Mouse (Mus musculus) adrenal gland, postnatal 4 days (tissue): Measurements from ENCODE around the gene Tkt. TPM values are rescaled to one million over a fixed set of nuclear protein-coding genes. Genes with fewer than 3 reads are reported as not detected.
"Not testable (repeated sequence)": the region's sequence is repeated elsewhere in the genome, so short reads cannot be mapped to it uniquely, and the experiment has no call there.

ENCODE experiments used
- DNase-seq, 2 experiments: peaks; one replicate each; pipeline ENCODE4 v3.0.0; 2021 to 2022; ENCODE audit warnings: low spot score in 2 of 2, mixed read lengths in 2 of 2
- long read RNA-seq, 2 experiments: library from polyadenylated mRNA; stranded (forward); transcript quantifications; one replicate each; pipeline ENCODE4 v2.0.0; 2021
- total RNA-seq, 2 experiments: library from RNA; stranded (reverse); gene quantifications; 2 replicates each; pipeline ENCODE4 v1.2.3; 2021

The Tkt gene
- 100 to 1,000 TPM; 399 to 408 TPM for total RNA-seq
- long read RNA-seq, experiment 1, transcript Tkt-201 (14 exons, 3,223 nt): major isoform, 71 of 86 reads
- long read RNA-seq, experiment 1, partial matches to known transcripts: 10 of 86 reads
- long read RNA-seq, experiment 1, other reads (novel, unspliced or antisense): 1 of 86 reads
- long read RNA-seq, experiment 2, transcript Tkt-208 (8 exons, 1,401 nt): minor isoform, 22 of 613 reads
- long read RNA-seq, experiment 2, transcript Tkt-201 (14 exons, 3,223 nt): major isoform, 508 of 613 reads
- long read RNA-seq, experiment 2, partial matches to known transcripts: 62 of 613 reads
- long read RNA-seq, experiment 2, other reads (novel, unspliced or antisense): 21 of 613 reads

DNA sequence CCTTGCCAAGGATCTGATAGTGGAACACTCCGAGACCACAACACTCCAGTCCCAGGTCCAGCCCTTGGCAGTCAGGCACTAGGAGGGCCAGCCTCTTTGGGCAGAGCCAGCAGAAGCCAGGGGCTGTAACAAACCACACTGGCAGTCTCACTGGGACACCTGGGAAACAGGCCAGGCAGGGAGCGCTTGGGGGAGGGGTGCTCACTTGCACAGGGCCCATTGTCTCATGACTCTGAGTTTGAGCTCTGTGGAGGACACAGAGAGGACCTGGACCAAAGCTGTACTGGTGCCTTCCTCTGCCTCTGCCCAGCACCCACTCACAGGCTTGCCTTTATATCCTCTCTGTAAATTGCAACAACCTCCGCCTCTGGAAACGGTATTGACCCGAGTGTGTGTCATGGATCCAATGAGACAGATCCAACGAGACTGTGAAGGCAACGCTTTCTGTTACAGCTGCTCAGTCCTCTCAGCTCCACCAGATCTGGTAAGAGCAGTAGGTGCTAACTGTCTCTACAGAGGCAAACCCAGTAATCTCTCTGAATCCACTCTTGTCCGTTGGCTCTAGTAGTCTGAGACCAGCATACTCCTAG, at the start of gene Tkt:
TSS of gene Tkt (plus strand) at position 229 of the 590 bp plus-strand sequence.
- peak in 1 of 2 experiments; percentile 53 for DNase-seq

DNA sequence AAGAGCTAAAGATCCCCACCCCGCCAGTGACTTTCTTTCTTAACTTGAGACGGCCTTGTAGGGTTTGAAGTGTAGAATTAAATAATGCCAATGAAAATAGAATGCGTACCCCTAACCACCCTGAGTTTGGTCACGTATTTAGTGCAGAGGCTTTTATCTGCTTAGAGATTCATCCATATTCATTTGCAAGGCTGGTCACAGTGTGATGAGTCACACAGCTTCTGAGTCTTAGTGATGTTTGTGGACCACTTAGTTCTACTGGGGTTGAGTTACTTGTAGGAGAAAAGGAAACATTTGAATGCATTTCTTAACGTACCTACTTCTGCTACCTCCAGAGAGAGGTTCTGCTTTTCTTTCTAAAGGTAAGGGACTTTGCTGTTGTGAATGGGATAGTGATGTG, 43.2 kb upstream of the Tkt start:
- no peak for DNase-seq

DNA sequence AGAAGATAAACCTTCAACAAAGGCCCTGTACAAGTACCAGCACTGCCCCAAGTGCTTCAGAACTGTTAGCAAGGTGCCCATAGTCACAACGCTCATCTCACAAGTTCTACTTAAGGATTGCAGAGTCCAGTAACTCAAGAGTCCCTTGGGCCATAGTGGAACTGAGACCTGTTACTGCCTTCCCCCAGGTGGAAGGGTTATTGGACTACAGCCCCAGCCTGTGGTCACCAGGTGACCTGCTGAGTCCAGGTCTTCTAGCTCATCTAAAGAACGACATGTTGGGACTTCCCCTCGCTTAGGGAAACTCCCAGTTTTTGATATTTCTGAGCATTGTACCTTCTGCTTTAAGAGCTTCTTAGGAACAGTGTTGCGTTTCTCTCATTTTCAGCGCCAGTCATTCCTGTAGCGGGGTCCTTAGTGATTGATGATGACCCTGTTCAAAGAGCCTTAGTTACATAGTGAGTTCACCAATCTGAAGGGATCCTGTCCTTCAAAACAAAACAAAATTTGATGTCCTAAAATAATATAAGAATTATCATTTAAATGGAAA, 37.9 kb upstream of the Tkt start:
- DNase-seq: no peak

DNA sequence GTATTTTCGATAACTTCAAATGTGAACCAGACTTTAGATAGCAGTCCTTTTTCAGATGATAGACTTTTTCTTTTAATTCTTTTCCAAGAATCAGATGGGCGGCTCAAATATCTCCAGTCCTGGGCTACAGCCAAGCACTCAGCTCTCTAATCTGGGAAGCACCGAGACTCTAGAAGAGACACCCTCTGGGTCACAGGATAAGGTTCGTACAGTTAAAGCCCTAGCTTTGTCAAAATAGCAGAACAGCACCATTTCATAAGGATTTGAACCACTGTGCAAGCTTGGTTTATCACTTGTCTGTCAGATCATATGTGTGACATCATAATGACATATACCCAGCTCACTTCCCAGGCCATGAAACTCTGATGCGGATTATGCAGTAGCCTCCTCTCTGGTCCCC, 35.3 kb upstream of the Tkt start:
- DNase-seq: no peak

DNA sequence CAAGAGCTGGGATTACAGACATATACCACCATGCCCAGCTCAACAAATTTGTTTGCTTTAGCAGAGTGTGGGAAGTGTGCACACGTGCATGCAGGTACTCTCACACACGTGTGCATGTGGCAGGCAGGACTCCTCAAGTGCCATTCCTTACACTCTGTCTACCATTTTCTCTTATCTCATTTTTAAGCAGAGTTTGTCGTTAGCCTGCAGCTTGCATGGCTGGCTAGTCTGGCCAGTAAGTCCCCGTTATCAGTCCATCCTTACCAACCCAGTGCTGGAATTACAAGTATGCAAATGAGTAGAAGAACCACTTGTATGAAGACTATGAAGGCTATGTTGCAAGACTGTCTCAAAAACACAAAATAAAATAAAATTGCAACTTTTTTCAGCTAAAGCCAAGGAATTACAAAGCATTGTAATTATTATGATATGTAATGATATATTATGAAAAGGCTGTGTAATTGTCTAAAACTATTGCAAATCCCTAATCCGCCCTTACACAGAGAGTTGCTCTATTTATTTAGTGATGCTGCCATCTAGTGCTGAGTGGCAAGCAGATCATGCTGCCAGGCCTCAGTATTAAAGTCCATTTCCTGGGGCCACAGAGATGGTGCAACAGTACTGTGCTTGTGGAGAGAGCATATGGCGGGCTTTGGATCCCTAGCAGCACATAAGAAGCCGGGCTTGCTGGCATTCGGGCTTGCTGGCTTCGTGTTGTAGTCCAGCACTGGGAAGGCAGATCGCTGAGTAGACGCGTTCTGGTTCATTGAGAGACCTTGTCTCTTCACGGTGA, 32.0 kb upstream of the Tkt start:
- no peak for DNase-seq

DNA sequence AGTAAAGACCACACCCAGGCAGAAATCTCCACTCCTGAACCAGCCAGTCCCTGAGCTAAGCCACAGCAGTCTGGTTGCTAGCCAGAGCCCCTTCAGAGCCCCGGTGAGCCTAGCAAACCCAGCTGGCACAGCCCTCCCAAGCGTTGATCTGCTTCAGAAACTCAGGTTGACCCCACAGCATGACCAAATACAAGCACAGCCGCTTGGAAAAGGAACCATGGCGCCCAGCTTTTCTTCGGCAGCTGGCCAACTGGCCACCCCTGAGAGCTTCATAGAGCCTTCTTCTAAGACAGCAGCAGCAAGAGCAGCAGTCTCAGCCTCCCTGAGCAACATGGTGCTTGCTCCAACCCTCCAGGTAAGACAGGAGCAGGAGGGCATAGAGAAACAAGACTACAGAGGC, 28.8 kb upstream of the Tkt start:
- DNase-seq: no peak

DNA sequence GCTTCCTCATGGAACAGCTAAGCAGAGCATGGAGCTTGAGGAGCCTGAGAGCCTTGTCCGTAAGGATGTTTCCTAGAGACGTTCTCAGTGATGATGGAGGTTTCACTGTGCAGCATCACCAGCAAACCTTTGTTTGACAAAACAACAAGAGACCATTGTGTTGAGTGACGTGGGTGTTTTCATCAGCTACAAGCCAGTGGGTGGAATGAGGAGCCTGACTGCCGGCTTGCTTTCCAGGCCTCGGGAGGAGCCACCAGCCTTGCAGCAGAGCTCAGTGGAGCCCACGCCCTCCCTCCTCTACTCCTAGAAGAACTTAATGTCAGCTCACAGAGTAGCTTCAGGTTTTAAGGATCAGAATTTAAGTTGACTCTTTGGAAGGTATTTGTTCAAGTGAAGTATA, 24.8 kb upstream of the Tkt start:
- DNase-seq: no peak

DNA sequence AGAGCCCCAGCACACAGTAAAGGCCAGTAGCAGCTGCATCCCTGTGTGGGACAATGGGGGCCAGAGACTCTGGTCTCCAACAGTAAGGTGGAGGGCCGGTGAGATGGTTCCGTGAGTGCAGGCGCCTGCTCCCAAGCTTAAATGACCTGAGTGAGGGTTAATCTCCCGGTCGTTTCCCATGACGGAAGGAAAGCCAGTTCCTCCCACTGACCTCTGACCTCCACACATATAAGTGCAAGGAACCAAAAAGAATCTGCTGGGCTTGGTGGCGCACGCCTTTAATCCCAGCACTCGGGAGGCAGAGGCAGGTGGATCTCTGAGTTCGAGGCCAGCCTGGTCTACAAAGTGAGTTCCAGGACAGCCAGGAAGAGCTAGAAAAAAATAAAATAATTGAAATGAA, 19.8 kb upstream of the Tkt start:
- no peak for DNase-seq

DNA sequence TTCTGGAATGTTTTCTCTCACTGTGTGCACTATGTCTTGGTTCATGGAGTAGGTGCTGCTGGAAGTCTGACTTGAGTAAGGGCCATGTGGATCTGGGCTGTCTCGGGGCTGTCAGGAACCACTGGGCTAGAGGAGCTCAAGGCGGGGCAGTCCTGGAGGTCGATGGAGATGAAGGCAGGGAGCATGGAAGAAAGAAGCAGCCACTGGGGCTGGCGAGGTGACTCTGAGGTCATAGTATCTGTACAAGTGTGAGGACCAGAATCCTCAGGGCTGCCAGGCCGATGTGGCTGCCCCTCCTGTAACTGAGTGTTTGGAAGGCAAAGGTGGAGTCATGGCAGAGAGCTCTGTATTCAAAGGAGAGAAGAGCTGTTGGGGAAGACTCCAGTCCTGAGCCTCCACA, 19.2 kb upstream of the Tkt start:
- no peak for DNase-seq

DNA sequence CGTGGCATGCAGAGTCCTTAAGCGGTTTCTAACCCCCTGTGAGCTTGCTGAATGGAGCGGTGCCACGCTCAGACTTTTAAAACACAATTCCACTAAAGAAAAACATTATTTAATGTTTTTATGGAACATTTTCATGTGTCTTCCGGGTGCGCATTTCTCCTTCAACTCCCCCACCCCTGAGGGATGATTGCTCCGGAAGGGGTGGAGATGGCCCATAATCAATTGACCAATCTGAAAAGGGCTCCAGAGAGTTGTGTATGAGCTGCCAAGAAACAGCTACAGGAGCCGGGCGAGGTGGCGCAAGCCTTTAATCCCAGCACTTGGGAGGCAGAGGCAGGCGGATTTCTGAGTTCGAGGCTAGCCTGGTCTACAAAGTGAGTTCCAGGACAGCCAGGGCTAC, 18.7 kb upstream of the Tkt start:
- DNase-seq: no peak

DNA sequence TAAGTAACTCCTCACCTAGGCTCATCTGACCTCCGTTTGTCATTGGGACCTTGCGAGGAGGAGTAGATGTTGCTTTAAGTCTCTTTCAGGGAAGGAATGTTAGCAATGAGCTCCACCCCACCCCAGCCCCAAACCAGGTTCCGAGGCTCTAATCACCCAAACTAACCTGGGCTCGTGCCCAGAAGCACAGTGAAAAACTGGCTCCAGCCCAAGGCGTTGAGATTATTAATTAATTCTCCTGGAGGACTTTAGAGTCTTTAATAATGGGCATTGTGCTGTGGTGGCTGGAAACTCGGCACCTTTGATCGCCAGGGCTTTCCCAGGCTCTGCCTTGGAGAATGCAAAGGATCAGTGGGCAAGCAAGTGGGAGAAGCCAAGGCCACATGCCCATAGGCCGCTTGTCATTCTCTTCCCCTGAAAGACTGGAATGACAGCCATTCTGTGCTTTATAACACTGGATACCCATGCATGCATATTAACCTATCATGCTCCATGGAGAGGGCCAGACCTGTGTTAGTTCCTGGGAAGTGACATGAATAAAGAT, 17.4 kb upstream of the Tkt start:
- DNase-seq: no peak

DNA sequence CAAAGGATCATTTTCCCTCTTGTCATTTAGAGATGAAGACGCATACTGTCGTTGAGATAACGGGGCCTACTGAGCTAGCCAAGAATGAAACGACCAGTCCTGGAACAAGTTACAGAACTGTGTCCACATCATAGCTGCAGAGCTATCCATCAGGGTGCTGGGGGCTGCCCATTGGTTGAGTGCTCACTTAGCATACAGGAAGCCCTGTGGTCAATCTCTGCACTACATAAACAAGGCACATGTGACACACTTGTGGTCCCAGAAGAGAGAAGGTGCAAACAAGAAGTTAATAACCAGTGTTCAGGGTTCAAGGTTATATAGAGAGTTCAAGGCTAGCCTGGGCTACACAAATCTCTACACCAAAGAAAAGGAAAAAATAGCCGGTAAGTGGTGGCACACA, 16.7 kb upstream of the Tkt start:
- no peak for DNase-seq

DNA sequence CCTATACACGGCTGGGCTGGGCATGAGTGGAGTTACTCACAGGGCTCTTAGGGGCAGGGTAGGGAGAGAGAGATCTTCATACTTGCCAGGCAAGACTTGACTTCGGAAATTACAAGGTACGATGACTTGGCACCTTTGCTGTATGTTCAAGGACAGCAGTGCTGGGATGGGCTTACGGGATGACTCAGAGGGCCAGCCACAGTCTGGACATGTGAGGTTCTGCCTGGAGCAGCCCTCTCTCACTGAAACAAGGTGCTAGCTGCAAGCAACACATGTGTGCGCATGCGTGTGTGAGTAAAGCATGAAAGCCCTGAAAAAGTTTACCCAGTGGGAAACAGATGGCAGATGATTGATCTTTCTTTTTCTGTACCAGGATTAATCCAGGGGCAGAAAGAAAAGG, 16.3 kb upstream of the Tkt start:
- no peak for DNase-seq

DNA sequence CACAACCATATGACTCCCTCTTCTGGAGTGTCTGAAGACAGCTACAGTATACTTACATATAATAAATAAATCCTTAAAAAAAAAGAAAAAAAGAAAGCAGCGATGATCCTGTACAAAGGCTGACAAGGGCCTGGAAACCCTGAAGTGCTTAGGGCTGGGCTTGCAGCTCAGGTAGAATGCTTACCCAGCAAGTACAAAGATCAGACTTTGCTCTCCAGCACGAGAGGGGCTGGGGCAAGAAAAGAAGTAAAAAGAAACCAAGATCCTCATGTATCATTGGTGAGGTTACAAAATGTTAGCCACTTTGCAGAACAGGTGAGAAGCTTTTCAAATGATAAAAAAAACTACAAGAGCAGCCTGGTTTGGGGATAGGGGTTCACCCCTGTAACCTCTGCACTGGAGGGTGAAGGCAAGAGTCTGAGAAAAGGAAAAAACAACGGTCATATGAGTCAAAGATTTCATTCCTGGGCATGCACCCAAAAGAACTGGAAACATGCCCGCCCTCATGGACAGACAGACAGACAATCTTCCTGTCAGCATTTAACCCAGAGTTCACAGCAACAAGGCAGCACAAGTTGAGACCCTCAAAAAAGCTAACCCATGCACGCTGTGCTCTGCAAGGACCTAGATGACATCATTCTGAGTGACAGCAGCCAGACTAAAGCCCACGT, 14.2 kb upstream of the Tkt start:
- DNase-seq: no peak

DNA sequence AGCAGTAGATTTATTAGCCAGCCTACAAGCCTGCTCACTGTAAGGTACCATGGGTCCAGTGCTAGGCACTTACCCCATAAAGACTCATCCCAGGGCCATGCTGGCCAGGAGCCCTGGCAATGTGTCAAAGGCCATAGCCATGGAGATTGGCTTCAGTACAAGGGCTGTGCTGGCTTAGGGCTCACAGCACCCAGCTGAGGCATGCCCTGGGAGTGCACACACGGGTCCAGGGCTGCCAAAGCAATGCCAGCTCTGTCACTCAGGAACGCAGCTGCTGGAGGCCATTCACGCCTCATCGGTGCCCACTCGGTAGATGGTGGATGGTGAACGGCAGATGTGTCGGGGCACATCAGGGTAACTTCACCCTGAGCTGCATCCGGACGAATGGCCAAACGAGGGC, 6.6 kb upstream of the Tkt start:
- DNase-seq: peak in 1 of 2 experiments; percentile 72

DNA sequence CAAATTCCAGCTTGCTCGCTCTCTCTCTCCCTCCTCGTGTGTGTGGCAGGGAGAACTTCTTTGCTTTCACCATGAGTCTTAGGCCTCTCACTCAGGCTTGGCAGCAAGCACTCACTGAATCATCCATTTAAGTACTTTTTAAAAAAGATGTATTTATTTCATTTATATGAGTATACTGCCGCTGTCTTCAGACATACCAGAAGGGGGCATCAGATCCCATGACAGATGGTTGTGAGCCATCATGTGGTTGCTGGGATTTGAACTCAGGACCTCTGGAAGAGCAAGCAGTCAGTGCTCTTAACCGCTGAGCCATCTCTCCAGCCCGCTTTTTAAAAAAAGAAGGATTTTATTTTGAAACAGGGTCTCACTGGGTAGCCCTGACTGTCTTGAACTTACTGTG, 4.8 kb upstream of the Tkt start:
- DNase-seq: not testable (repeated sequence)

DNA sequence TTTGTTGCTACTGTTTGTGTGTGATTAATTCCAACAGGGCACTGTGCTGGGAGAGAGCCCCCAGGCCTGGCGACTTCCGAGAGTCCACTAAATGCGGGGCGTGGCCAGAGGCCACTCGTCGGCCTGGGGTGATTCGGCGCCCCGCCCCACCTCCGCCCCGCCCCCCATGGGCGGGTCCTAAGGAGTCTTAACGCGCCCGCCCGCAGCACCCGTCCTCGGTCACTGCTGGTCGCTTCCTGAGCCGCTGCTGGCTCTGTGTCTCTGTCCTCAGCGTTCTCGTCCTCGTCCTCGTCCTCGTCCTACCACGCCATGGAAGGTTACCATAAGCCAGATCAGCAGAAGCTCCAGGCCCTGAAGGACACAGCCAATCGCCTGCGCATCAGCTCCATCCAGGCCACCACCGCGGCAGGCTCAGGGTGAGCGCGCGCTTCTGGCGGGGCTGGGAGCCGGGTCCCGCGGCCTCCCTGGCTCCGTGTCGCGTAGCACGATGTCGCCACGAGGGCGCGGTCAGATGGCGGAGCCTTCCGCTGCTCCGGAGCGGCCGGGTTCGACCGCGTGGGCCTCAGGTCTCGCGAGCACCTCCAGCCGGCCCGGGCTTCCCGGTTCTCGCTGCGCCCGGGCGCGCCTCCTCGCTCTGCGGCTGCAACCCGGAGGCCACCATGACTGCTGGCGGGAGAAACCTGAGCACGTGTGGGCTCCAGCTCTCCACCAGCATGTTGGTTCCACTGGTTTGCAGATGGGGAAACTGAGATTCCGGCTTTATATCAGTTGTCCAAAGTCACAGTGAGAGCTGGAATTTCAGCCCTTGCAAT, 1.0 kb downstream of the Tkt start:
- peak; percentile 95 to 98 for DNase-seq

DNA sequence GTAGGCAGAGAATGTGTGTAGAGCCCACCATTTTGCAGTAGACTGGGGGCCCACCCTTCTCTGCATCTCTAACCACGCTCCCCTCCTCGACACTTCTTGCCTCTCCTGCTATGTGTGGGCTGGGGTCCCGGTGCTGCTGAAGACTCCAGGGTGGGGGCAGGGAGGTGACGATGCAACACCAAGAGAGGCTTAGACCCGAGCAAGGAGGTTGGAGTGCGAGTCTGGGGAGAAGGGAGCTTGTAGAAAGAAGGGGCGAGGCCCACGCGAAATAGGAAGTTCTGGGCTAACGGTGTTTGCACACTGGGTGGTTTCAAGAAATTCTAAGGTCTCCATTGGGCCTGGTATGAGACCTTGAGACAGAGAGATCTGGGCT, 1.6 kb downstream of the Tkt start:
- DNase-seq: no peak

DNA sequence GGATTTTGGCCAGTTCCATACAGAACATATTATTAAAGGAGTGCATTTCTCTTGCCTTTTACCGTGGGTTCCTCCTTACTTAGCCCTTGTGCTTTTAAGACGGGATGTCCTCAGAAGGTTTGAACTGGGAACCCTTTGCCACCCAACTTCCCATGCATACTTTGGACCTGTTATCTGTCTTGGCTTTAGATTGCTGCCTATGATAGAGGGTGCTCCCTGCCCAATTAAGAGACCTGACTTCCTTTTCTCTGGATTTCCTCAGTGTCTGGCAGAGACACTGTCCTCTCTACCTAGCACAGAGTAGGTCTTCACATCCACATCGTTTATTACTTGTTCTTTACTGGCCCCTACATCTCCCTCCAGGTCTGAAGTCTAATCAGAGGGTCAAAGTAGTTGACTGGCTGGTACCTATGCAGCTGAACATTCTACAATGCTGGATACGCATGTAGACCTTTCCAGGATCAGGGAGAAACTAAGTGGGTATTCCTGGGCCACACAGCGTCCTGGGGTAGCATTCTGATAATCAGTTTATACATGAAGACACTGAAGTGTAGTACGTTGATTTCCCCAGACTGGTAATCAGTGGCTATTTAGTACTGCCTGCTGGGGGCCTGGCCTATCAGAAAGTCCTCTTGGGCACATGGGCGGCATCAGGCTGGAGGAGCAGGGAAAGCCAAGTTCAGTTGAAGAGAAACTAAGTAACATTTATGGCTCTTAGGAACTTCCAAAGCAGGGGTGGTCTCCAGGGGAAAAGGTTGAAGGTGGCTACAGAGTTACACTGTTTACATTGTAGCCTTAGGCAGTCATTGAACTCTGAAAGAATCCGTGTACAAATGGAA, 2.3 kb downstream of the Tkt start:
- no peak for DNase-seq
